Mouse (Mus musculus) CD4-positive, CD25-positive, alpha-beta regulatory T cell, adult 4 months (primary cell): ENCODE data around the gene Ccdc38. TPM values are rescaled to one million over a fixed set of nuclear protein-coding genes. Genes with fewer than 3 reads are reported as not detected.
A peak's percentile ranks its signal among the peaks of the same experiment; 100 is the strongest.

ENCODE experiments used
- ATAC-seq: one replicate; pipeline ENCODE4 v1.8.0; 2017
- polyA plus RNA-seq, 2 experiments: library from polyadenylated mRNA; unstranded; fragments of 100-300 nt; shearing (Covaris generic); gene quantifications; one replicate each; pipeline ENCODE4 v1.2.1; 2017

Gene Ccdc38
- 1 to 10 TPM; 2.0 to 2.6 TPM for polyA plus RNA-seq

- ATAC-seq: peak; percentile 36
Measured at GRCm38 (mm10) chr10:93540431-93541210, at the start of gene Ccdc38. TSS of gene Ccdc38 (plus strand) at chr10:93540632.

- ATAC-seq: no peak
Measured at GRCm38 (mm10) chr10:93500864-93501263, 39.6 kb upstream of the Ccdc38 start.

GRCm38 (mm10) chr10:93501346-93501745, 39.1 kb upstream of the Ccdc38 start:
- no peak for ATAC-seq

GRCm38 (mm10) chr10:93508383-93508970, 32.0 kb upstream of the Ccdc38 start:
- ATAC-seq: no peak

- no peak for ATAC-seq
Measured at GRCm38 (mm10) chr10:93509532-93510153, 30.8 kb upstream of the Ccdc38 start.

DNA sequence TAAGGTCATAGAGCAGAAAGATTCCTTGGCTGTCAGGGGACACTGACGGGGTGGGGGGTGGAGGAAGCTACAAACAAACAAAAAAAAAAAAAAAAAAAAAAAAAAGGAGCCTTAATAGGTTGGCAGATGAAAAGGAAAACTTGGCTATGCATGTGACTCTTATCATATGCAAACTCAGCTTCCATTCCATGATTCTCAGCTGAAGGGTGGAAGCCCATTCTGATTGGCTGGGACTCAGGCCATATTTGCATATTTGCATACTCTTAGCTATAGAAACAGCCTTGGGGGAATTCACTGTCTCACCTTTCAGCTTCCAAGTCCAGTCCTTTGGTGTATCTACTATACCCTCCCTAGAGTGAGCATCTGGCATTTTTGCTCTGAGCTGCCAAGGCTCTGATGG, 25.0 kb upstream of the Ccdc38 start:
- ATAC-seq: no peak

- ATAC-seq: no peak
Measured at GRCm38 (mm10) chr10:93515927-93516326, 24.5 kb upstream of the Ccdc38 start.

GRCm38 (mm10) chr10:93517754-93518153, 22.7 kb upstream of the Ccdc38 start:
- no peak for ATAC-seq

DNA sequence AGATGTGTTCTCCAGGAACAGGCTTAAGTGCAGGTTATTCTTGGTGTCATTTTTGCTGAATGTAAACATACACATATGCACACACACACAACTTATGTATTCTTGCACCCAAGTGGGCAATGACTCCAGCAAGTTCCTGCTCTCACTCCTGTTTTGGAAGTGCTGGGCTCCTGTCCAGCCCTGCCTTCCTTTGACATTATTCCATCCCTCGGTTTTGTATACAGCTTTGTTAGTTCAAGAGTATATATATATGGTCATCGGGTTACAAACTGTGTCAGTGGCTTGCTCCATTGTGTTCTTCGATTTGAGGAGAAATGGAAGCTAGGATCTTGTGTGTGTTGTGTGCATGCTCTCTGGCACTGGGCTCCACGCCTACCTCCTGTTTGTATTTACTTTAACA, 22.2 kb upstream of the Ccdc38 start:
- no peak for ATAC-seq

DNA sequence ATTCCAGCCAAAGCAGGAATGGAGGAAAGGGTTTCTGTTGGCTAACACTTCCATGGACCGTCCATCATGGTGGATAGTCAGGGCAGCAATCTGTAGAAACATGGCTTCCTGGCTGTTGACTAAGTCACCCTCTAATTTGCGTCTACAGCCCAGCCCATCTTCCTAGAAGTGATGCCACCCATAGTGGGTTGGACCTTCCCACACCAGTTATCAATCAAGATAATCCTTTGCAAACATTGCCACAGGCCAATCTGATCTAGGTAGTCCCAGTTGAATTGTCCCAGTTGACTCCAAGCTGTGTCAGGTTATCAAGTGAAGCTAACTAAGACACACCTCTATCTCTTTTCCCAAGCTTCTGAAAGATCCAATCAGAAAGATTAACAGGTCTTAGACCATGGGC, 21.8 kb upstream of the Ccdc38 start:
- no peak for ATAC-seq

DNA sequence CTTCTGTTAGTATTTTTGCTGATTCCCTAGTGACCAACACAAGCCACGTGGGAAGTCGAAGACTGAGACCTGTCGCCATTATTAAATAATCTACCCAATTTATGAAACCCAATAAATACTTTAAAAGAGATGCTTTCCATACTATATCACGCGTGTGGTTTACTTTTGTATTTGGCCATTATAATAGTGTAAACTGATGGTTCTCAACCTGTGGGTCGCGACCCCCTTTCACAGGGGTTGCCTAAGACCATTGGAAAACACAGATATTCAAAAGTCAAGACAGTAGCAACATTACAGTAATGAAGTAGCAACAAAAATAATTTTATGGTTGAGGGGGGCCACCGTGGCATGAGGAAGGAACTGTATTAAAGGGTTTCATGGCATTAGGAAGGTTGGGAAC, 21.3 kb upstream of the Ccdc38 start:
- ATAC-seq: no peak

DNA sequence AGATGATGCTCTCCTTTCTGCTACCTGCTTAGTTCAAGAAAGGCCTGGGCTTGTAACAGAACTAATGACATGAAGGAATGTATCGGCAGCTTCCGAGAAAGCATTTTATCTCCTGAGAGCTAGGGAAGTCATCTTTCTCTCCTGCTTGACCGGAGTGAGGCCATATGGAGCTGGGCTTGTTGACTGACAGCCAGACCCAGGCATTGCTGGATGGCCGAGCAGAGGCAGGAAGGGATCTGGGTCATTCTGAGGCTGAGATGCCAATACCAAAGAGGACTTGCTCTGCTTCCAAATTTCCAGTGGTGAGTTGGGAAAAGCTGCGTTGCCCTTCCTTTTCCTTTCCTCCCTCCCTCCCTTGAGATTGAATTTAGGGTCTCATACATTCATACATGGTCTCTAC, 20.7 kb upstream of the Ccdc38 start:
- no peak for ATAC-seq

DNA sequence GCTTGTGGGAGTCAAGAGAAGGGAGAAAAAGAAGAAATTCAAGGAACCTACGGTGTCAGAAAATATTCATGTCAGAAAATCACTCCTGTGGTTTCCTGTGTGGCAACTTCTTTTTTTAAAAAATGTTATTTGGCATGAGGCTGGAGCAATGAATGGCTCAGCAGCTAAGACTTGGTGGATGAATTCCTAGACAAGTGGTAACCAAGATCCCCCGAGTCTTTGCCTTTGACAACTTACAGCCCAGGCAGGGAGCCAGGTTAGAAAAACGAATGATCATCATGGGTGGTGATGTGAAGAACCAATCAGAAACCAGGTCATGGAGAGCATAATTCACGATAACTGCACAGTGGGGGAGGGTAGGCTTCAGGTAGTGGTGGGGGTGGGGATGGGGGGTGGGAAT, 19.4 kb upstream of the Ccdc38 start:
- no peak for ATAC-seq

DNA sequence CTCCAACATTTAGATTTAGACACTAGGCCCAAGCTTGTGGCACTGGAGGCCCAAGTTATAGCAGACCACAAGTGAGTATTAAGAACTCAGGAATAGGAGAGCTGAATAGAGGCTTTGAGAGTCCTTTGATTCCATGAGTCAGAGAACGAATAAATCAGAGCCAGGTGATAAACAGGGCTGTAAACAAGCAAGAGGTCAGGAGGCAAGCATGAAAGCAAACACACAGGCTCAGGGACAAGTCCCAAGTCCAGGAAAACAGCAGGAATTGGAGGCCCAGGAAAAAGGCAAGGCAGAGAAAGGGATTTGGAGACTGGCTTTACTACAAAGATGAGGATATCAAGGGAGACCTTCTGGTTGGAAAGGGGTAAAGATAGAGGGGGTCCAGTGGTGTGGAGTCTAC, 15.1 kb upstream of the Ccdc38 start:
- ATAC-seq: no peak

GRCm38 (mm10) chr10:93538287-93538686, 2.1 kb upstream of the Ccdc38 start:
- no peak for ATAC-seq

- ATAC-seq: no peak
Measured at GRCm38 (mm10) chr10:93538818-93539217, 1.6 kb upstream of the Ccdc38 start.

- peak; percentile 72 for ATAC-seq
Measured at GRCm38 (mm10) chr10:93539775-93540430, 529 bp upstream of the Ccdc38 start, which contains the start of gene Amdhd1. TSS of gene Amdhd1 (minus strand) at chr10:93540033.

GRCm38 (mm10) chr10:93541585-93541984, 1.2 kb downstream of the Ccdc38 start:
- ATAC-seq: peak; percentile 38

- peak; percentile 18 for ATAC-seq
Measured at GRCm38 (mm10) chr10:93542356-93542755, 1.9 kb downstream of the Ccdc38 start.

- ATAC-seq: no peak
Measured at GRCm38 (mm10) chr10:93543176-93543575, 2.7 kb downstream of the Ccdc38 start.

DNA sequence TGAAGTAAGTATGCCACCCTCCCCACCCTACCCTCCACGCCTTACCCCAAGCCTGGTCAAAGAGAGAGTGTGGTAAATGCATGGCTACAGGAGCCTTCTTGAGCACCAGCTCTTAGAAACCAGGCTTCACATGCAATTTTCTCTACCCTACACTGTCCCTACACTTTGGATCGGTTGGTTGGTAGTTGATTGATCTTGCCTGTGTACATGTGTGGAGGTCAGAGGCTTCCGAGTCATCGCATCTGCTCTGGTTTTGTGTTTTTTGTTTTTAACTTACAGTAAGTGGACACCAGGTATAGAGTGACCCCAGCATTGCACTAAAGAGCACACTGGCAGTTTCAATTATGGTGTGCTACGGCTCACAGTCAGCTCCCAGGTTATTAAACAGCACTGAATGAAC, 3.7 kb downstream of the Ccdc38 start:
- ATAC-seq: no peak

DNA sequence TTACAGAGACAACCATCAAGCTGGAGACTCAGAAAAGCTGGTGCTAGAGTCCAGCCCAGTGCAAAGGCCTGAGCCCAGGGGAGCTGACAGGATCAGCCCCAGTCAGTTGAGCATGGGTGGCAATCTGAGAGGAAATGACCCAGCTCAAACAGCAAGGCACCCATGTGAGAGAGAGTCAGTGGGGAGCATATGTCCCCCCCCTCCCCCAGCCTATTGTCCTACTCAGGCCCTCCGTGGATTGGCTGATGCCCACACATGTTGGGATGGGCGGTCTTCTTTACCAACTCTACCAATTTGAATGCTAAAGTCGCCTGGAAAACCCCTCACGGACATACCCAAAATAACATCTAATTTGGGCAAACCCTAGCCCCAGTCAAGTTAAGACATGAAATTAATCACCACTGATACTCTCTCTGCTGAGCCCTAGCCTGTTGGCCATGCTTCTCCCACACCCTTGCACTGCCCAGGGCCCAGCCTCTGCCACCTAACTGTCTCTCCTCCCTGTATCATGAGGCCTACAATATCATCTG, 7.4 kb downstream of the Ccdc38 start:
- no peak for ATAC-seq

GRCm38 (mm10) chr10:93548991-93549390, 8.6 kb downstream of the Ccdc38 start:
- peak; percentile 100 for ATAC-seq
